Comparison of ENCODE assay signal across 11 mouse cellular contexts in genomic region chr6:100216945-100217344, GRCm38 (mm10).
"Had no signal": no experiment of that assay in that cellular context is flagged by ENCODE, and none has a peak within 500 bp of the region (broad histone marks: within the 10 kb centered on the region; RNA-seq: fewer than 3 reads in every experiment).

No protein-coding gene starts in this region.

- DNase-seq: kidney, adult 2 months; kidney, postnatal 14 days; layer of hippocampus, adult 9-11 months; layer of hippocampus, postnatal 36 days; left cerebral cortex, postnatal 4 days; liver, postnatal 0 days; lung, postnatal 10 days; lung, postnatal 4 days; retina, postnatal 1 day; right cerebral cortex, postnatal 25 days; spleen, adult 18-20 months had no signal
